Mouse (Mus musculus) midbrain, postnatal 0 days (tissue): Measurements from ENCODE around the gene Rbfox1. TPM values are rescaled to one million over a fixed set of nuclear protein-coding genes. Genes with fewer than 3 reads are reported as not detected.
A peak's percentile ranks its signal among the peaks of the same experiment; 100 is the strongest.

Experiments used
- ATAC-seq: fragments of 200-750 bp; cut with Nextera tagmentation; 2 replicates; pipeline ENCODE4 v1.8.0; 2017; ENCODE audit warnings: moderate number of reproducible peaks, mild to moderate bottlenecking, moderate TSS enrichment, moderate library complexity; ENCODE audit not compliant: low FRiP score
- DNase-seq: peaks from one replicate; pipeline ENCODE4 v3.0.0-alpha.2; 2015; ENCODE audit warnings: low spot score
- H3K27ac ChIP-seq: fragments of 300-500 bp; sonication (generic); 2 replicates; pipeline ENCODE4 v1.5.1; 2014; ENCODE audit warnings: low read depth, mild to moderate bottlenecking, low read length, mixed read lengths
- H3K27me3 ChIP-seq: fragments of 300-500 bp; sonication (generic); 2 replicates; pipeline ENCODE4 v1.6.1; 2014; ENCODE audit warnings: low read length, control low read depth, mixed read lengths; ENCODE audit not compliant: insufficient read depth
- H3K36me3 ChIP-seq: fragments of 300-500 bp; sonication (generic); 2 replicates; pipeline ENCODE4 v1.6.1; 2014; ENCODE audit warnings: low read length, control low read depth, mixed read lengths; ENCODE audit not compliant: insufficient read depth
- H3K4me1 ChIP-seq: fragments of 300-500 bp; sonication (generic); 2 replicates; pipeline ENCODE4 v1.6.1; 2014; ENCODE audit warnings: mild to moderate bottlenecking, control low read depth, antibody characterized with exemption, low read length, mixed read lengths; ENCODE audit not compliant: insufficient read depth
- H3K4me2 ChIP-seq: fragments of 300-500 bp; sonication (generic); 2 replicates; pipeline ENCODE4 v1.6.1; 2014; ENCODE audit warnings: low read depth, mild to moderate bottlenecking, low read length, mixed read lengths; ENCODE audit not compliant: poor library complexity, severe bottlenecking
- H3K4me3 ChIP-seq: fragments of 300-500 bp; sonication (generic); 2 replicates; pipeline ENCODE4 v1.5.1; 2014; ENCODE audit warnings: low read depth, mild to moderate bottlenecking, low read length, moderate library complexity
- H3K9ac ChIP-seq: fragments of 300-500 bp; sonication (generic); replicated peaks from 2 replicates; pipeline ENCODE4 v1.6.1; 2014; ENCODE audit warnings: mild to moderate bottlenecking, low read length, moderate library complexity, mixed read lengths; ENCODE audit not compliant: poor library complexity, severe bottlenecking
- H3K9me3 ChIP-seq: fragments of 300-500 bp; sonication (generic); 2 replicates; pipeline ENCODE4 v1.6.1; 2016; ENCODE audit warnings: low read length, control low read depth
- CTCF ChIP-seq: IDR thresholded peaks from 2 replicates; pipeline ENCODE4 v1.5.1; 2016; ENCODE audit warnings: antibody characterized with exemption, mild to moderate bottlenecking
- WGBS: fragments of 180-500 bp; shearing (Covaris S2); extraction: QIAGEN DNeasy Blood & Tissue Kit; methylation state at CpG from one replicate; pipeline ENCODE4 v1.1.7; 2014; 5-methylcytosine and 5-hydroxymethylcytosine counted together
- polyA plus RNA-seq: library from polyadenylated mRNA; unstranded; fragments of >200 nt; fragmentation: Nextera tagmentation; extraction: Ambion mirVana; gene quantifications from 2 replicates; pipeline ENCODE4 v1.2.1, GENCODE M21; 2015
- total RNA-seq: library from RNA; depleted of rRNA; stranded (reverse); fragments of >200 nt; gene quantifications from 2 replicates; pipeline ENCODE4 v1.2.3, GENCODE M21; 2014

Rbfox1 gene
- total and polyA plus RNA-seq, 2 experiments from 2014 or later = 142 to 242 TPM

GRCm38 (mm10) chr16:6122859-6123258 is 237.7 kb downstream of the Rbfox1 start:
- no peak overlapping the region for H3K4me2 ChIP-seq
- WGBS = no CpG with 5 or more reads among the region's 22 CpGs
- no peaks in the 10 kb centered on the region for H3K27me3 ChIP-seq
- H3K9me3 ChIP-seq = no peaks in the 10 kb centered on the region
- ATAC-seq (no peak), DNase-seq (no peak)
- no peak overlapping the region for H3K9ac ChIP-seq
- H3K4me3 ChIP-seq = no peak overlapping the region
- H3K27ac ChIP-seq = no peak overlapping the region
- peak; percentile 42 for TF ChIP-seq CTCF
- no peaks in the 10 kb centered on the region for H3K36me3 ChIP-seq
- H3K4me1 ChIP-seq = no peaks in the 10 kb centered on the region

- Histone ChIP-seq H3K9ac (no peak overlapping the region), H3K36me3 (no peaks in the 10 kb centered on the region), H3K27ac (no peak overlapping the region), H3K9me3 (no peaks in the 10 kb centered on the region), H3K4me3 (no peak overlapping the region), H3K4me2 (no peak overlapping the region), H3K4me1 (no peaks in the 10 kb centered on the region), H3K27me3 (no peaks in the 10 kb centered on the region)
- 86% methylated on average over 4 of the region's 5 CpGs for WGBS
- TF ChIP-seq CTCF = no peak
- DNase-seq (no peak), ATAC-seq (no peak)
These were observed 243.2 kb downstream of the Rbfox1 start for GRCm38 (mm10) chr16:6128314-6128713.

GRCm38 (mm10) chr16:6135016-6135415 is 249.9 kb downstream of the Rbfox1 start:
- no peak overlapping the region for H3K9ac ChIP-seq
- no peak overlapping the region for H3K4me2 ChIP-seq
- H3K36me3 ChIP-seq = no peaks in the 10 kb centered on the region
- H3K27ac ChIP-seq = no peak overlapping the region
- no peak for DNase-seq
- H3K27me3 ChIP-seq = no peaks in the 10 kb centered on the region
- no peak for TF ChIP-seq CTCF
- WGBS = 61% methylated on average over 7 of the region's 7 CpGs
- no peak overlapping the region for H3K4me3 ChIP-seq
- no peaks in the 10 kb centered on the region for H3K9me3 ChIP-seq
- no peak for ATAC-seq
- H3K4me1 ChIP-seq = no peaks in the 10 kb centered on the region

DNA sequence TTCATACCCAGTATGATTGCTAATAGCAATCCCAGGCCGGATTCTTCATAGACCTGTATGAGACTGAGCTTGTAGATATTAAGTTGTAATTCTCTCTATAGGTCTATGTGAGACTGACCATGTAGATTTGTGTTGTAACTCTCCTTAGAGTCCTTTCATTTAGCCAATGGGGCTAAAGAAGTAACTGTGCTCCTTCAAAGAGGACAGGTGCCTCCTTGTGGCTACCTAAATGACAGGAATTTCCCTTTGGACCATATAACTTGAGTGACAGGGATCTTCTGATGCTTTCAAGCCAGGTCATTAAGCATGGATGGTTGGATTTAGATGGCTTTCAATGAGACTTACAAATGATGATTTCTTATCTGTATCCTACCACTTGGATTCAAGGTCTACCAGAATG is 254.3 kb downstream of the Rbfox1 start:
- ATAC-seq = no peak
- no peak overlapping the region for H3K4me3 ChIP-seq
- no peak for DNase-seq
- no peak overlapping the region for H3K9ac ChIP-seq
- H3K27ac ChIP-seq = no peak overlapping the region
- no peaks in the 10 kb centered on the region for H3K9me3 ChIP-seq
- H3K4me2 ChIP-seq = no peak overlapping the region
- no peaks in the 10 kb centered on the region for H3K27me3 ChIP-seq
- H3K4me1 ChIP-seq = no peaks in the 10 kb centered on the region
- WGBS = 69% methylated on average over 1 of the region's 1 CpGs
- no peaks in the 10 kb centered on the region for H3K36me3 ChIP-seq
- no peak for TF ChIP-seq CTCF

DNA sequence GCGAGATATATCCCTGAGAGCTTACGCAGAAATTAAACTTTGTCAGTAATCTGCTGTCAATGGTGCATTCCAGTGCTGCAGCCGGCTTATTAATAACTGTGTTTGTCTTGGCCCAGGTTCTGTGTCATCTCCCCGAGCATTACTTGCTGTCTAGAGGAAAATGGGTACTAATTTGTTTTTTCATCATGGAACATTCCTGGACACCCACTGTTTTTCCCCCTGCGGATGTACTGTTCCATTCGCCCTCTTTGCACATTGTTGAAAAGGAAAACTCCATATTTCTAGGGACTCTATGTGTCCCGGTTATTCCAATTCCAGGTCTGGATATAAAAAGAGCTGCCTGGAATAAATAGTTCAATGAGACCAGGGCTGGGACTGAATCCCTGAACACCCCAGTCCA is 262.8 kb downstream of the Rbfox1 start:
- Histone ChIP-seq H3K27ac (no peak overlapping the region), H3K9ac (no peak overlapping the region), H3K4me1 (peaks cover 3% of the 10 kb centered on the region; the same call in 1 of the 2 replicates), H3K27me3 (no peaks in the 10 kb centered on the region), H3K36me3 (no peaks in the 10 kb centered on the region), H3K9me3 (no peaks in the 10 kb centered on the region), H3K4me2 (no peak overlapping the region), H3K4me3 (no peak overlapping the region)
- DNase-seq (peak; percentile 10), ATAC-seq (no peak)
- no peak for TF ChIP-seq CTCF
- 58% methylated on average over 7 of the region's 7 CpGs for WGBS

DNA sequence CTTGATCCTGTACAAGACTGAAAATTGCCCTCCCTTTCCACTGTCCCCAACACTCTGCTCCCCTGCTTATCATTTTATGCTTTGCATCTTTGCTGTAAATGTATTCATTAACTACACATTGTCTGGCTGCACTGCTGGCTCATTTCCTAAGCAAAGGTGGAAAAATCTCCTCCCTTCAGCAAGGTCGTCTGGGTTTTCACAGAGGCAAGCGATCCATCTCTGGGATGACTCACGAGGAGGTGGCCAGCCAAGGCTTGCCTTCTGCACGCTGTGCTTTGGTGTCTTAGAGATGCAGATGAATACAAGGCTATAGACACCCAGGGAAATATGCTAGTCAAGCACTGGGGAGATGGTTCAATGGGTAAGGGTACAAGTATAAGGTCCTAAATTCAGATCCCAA is 264.2 kb downstream of the Rbfox1 start:
- Histone ChIP-seq H3K4me3 (no peak overlapping the region), H3K36me3 (no peaks in the 10 kb centered on the region), H3K4me2 (no peak overlapping the region), H3K9ac (no peak overlapping the region), H3K4me1 (peaks cover 3% of the 10 kb centered on the region; the same call in 1 of the 2 replicates), H3K27me3 (no peaks in the 10 kb centered on the region), H3K27ac (no peak overlapping the region; the same call in 1 of the 2 replicates), H3K9me3 (no peaks in the 10 kb centered on the region)
- ATAC-seq (no peak), DNase-seq (no peak)
- no peak for TF ChIP-seq CTCF
- 69% methylated on average over 4 of the region's 4 CpGs for WGBS
